Mouse (Mus musculus): Measurements from ENCODE around the gene Exosc10.

Exosc10 gene

DNA sequence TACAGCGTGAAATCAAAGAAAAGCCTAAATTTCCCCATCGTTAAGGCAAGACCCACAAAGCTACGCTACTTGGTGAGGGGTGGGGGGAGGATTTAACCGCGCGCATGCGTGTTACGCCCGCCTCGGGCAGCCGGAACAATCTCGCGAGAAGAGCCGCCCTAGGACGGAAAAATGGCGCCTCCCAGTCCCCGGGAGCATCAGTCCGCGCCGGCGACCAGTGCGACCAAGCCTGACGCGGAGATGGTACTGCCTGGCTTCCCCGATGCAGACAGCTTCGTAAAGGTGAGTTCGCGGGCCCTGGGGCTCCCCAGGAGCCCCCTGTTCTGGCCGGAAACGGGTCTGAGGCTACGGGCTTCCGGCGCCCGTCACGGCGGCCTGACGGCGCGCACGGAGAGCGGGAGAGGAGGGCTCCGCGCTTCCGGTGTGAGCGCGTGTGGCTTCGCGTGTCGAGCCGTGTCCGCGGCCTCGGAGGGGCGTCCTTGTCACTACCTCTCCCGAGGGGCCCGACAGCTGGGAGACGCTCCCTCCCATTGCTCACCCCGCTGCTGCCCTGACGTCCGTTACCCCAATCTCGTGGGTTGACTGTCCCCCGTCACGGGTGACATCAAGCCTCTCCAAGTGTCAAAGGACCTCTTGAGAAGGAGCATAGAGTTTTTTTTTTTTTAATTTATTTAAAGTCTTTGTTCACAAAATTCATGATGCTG lies at the start of gene Exosc10:
Gene Exosc10, plus strand, starts transcription at position 133 of the 704 bp plus-strand sequence.
- peak; percentile 75 for DNase-seq

GRCm38 (mm10) chr4:148509450-148510084 lies 48.7 kb upstream of the Exosc10 start:
- no peak for DNase-seq

DNA sequence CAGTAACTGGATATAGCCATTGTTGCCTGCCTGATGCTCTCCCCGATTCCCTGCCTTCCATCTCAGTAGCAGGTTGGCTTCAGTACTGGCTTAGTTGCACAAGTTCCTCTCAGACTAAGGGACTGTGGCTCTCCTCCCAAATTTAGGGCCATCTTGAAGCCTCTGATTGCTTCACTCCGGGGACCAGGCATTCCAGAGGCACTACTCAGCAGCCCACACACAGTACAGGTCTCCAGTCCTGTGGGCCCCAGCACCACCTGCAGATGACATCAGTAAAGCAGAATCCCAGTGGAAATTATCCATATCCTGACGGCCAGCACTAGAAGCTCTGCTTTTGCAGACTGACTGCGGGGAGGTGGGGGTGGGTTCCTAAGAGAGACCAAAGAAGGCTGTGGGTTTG lies 47.5 kb upstream of the Exosc10 start:
- DNase-seq: no peak

DNA sequence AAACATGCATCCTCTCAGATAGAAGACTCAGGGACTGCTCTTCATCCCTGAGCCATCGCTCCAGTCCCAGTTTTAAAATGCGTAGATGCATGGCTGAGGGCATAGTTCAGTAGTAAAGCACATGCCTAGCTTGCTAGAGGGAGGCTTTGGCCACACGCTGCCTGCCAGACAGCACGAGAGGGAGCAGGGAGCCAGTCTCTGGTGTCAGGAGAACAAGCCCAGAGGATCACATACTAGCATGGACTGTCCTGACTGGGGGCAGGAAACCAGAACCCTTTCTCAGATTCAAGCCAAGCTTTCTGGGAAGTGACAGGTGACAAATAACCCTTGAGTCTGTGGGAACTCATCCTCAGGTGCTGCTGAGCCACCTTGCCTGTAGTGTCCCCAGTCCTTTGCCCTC lies 46.9 kb upstream of the Exosc10 start:
- DNase-seq: no peak

GRCm38 (mm10) chr4:148513021-148513559 lies 45.1 kb upstream of the Exosc10 start:
- peak; percentile 72 for DNase-seq

DNA sequence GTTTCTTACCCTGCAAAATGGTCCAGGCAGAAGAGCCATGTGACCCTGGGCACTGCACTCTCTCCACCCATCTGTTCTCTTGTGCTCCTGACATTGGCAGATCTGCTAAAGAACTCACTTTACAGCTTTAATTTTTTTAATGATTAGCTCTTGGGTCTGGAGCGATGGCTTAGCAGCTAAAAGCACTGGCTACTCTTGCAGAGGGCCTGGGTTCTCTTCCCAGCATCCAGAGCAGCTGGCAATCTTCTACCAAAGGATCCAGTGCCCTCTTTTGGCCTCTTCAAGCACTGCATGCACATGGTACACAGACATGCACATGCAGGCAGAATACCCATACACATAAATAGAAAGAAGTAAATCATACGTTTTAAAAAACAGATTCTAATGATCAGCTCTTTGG lies 42.9 kb upstream of the Exosc10 start:
- peak; percentile 77 for DNase-seq

DNA sequence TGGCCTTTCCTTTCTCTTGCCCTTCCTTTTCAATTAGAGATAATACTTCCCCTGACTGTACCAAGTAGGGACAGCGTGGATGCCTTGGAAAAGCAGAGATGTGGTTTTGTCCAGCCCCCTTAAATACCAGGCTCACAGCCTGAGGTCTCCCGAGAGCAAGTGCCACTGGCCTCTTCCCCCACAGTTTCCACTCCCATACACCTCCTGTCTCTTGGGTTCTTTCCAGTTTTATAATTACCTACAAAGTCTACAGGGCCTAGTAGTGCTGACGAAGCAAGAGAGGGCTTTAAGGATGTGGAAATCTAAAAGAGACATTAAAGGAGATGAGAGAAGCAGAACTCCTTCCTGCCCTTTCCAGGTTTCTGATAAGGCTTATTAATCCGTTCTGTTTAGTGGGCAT lies 40.4 kb upstream of the Exosc10 start:
- DNase-seq: peak; percentile 45

- DNase-seq: no peak
Measured at GRCm38 (mm10) chr4:148518235-148518795, 39.9 kb upstream of the Exosc10 start.

- no peak for DNase-seq
Measured at GRCm38 (mm10) chr4:148523538-148523937, 34.7 kb upstream of the Exosc10 start.

GRCm38 (mm10) chr4:148527158-148527910 lies 30.9 kb upstream of the Exosc10 start:
- no peak for DNase-seq

DNA sequence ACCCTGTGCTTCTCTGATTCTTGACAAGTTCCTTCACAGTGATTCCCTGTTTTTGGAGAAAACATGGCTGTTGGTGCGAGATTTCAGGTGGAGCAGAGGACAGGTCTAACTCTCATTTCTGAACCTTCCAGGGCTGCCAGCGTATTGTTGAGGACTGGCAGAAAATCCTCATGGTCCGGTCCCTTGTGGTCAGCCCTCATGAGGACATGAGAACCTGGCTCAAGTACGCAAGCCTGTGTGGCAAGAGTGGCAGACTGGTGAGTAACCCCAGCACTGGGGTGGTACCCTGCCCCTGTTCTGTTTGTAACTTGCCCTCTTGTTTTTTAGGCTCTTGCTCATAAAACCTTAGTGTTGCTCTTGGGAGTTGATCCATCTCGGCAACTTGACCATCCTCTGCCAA lies 27.9 kb upstream of the Exosc10 start:
- DNase-seq: no peak

GRCm38 (mm10) chr4:148530778-148531177 lies 27.5 kb upstream of the Exosc10 start:
- no peak for DNase-seq

GRCm38 (mm10) chr4:148531341-148531740 lies 26.9 kb upstream of the Exosc10 start:
- no peak for DNase-seq

GRCm38 (mm10) chr4:148532516-148532915 lies 25.7 kb upstream of the Exosc10 start:
- no peak for DNase-seq

DNA sequence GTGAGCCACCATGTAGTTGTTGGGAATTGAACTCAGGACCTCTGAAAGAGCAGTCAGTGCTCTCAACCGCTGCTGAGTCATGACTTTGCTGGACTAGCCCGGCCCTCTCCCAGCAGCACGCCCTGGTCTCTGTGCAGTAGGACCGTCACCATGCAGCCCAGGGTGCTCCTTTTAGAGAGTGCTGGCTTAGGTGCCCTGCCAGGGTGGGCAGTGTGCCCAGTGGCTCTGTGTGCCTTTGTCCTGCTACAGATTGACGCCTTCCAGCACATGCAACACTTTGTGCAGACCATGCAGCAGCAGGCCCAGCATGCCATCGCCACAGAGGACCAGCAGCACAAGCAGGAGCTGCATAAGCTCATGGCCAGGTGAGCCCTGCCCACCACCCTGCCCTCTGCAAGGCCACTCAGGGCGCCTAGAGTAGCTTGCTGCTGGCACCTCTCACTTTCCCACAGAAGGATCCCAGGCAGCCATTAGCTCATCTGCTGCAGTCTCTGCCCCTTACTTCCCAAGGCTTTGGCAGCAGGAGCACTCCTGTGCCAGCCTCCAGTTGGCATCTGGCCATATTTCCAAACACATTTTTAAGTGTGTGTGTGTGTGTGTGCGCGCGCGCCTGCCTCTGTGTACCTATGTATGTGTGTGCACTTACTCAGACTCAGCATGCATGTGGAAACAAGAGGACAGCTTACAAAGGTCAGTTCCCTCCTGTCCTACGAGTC lies 24.5 kb upstream of the Exosc10 start:
- no peak for DNase-seq

DNA sequence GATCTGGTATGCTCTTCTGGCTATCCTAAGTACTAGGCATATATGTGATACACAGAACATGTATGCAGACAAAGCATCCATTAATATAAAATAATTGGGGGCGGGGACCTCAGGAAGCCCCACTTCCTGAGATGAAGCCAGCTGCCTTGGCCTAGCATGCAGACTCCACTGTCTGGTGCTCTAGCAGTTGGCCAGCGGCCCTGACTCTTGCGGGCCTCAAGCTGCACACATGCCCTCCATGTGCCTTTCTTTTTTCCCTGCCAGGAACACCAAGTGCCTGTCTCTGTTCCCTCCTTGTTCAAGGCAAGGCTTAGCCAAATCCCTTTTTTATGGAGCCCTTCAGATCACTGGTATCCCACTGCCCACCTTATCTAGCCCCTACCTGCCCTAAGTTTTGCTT lies 22.4 kb upstream of the Exosc10 start:
- DNase-seq: no peak

GRCm38 (mm10) chr4:148549106-148549505 lies 9.1 kb upstream of the Exosc10 start:
- DNase-seq: no peak

- DNase-seq: no peak
Measured at GRCm38 (mm10) chr4:148557766-148558165, 463 bp upstream of the Exosc10 start.

DNA sequence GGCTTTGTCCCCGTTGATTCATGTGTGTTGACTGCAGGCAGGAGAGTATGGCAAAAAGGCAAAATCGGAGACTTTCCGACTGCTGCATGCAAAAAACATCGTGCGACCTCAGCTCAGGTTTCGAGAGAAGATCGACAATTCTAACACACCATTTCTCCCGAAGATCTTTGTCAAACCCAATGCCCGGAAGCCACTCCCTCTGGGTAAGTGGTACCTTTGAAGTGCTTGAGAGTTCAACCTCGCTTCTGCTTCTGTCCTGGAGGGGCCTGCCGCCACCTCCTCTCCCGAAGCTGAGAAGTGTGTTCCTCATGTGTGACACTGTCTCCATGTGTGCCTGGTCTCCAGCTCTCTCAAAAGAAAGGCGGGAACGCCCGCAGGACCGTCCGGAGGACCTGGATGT lies 4.4 kb downstream of the Exosc10 start:
- DNase-seq: no peak

DNA sequence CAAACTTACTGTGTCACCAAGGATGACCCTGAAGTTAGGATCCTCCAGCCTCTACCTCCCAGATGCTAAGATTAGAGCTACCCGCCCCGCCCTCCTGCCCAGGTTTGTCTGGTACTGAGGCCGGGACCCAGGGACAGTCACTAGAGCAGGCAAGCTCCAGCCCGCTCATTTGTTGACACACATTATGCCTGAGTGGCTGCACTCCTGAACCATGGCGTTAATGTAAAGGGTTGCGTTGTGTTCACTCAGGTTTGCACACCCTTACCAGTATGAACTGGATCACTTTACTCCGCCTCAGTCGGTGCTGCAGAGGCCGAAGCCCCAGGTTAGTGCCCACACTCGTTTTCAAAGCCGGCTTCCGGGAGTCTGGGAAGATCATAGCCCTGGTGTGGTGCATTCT lies 5.4 kb downstream of the Exosc10 start:
- DNase-seq: no peak

DNA sequence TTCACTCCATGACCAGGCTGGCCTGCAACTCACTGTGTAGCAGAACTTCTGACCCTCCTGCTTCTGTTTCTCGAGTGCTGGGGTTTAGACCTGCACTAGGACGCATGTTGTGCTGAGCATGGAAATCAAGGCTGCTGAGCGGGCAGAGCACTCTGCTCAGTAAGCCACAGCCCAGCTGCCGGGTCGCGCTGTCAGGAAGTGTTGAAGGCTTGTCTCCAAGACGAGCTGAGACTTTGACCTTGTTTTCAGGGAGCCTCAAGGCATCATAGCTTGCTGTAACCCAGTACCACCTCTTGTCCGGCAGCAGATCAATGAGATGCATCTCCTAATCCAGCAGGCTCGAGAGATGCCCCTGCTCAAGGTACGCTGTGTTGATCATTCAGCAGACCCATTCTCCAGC lies 11.9 kb downstream of the Exosc10 start:
- no peak for DNase-seq

GRCm38 (mm10) chr4:148570693-148571295 lies 12.6 kb downstream of the Exosc10 start:
- DNase-seq: no peak
